Mouse (Mus musculus): ENCODE results near the gene Tnip3.

Gene Tnip3

DNA sequence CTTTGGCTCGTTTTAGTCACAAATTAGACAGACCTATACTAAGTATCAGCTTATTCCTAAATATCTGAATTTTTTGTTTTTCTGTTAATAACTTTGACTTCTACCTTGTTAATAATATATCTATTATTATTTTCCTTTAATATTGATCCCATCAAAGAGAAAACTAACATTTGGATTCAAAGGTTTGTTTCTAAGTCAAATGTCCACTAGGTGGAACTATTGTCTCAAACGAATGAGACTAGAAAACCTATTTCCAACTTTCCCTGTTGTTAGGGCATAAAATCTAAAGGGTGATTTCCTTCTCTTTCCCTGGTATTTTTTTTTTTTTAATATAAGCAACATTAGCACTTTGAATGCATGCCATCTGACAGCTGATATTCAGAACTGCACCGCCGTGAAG is 126.3 kb downstream of the Tnip3 start:
- peak; percentile 45 for DNase-seq (ENCODE audit: low read depth, low spot score)
- no peaks in the 10 kb centered on the region for H3K36me3 ChIP-seq (ENCODE audit: control insufficient read depth, insufficient read depth, low read length, poor library complexity, severe bottlenecking)
- no peaks in the 10 kb centered on the region for H3K27me3 ChIP-seq (ENCODE audit: control insufficient read depth, insufficient read depth, low read length, poor library complexity, severe bottlenecking)

- Histone ChIP-seq H3K36me3 (ENCODE audit: control insufficient read depth, insufficient read depth, low read length, poor library complexity, severe bottlenecking) (no peaks in the 10 kb centered on the region), H3K27me3 (ENCODE audit: control insufficient read depth, insufficient read depth, low read length, poor library complexity, severe bottlenecking) (no peaks in the 10 kb centered on the region)
- peak; percentile 26 for DNase-seq (ENCODE audit: low read depth, low spot score)
These were observed 136.2 kb downstream of the Tnip3 start for GRCm38 (mm10) chr6:65661272-65661671.

DNA sequence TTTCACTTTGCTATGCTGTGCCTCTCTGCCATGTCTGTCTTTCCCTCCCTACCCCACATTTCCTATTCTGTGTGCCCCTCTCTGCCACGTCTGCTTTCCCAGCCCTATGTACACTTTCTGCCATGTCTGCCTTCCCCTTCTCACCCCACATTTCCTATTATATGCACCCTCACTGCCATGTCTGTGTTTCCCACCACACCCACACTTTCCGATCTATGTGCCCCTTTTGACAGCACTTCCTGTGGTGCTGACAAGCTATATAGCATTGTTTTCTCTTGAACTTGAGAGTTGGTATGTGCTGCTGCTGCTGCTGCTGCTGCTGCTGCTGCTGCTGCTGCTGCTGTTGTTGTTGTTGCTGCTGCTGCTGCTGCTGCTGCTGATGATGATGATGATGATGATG is 136.9 kb downstream of the Tnip3 start:
- Histone ChIP-seq H3K27me3 (ENCODE audit: control insufficient read depth, insufficient read depth, low read length, poor library complexity, severe bottlenecking) (no peaks in the 10 kb centered on the region), H3K36me3 (ENCODE audit: control insufficient read depth, insufficient read depth, low read length, poor library complexity, severe bottlenecking) (no peaks in the 10 kb centered on the region)
- DNase-seq (ENCODE audit: low read depth, low spot score) = peak; percentile 22

- DNase-seq (ENCODE audit: low read depth, low spot score) = no peak
- Histone ChIP-seq H3K27me3 (ENCODE audit: control insufficient read depth, insufficient read depth, low read length, poor library complexity, severe bottlenecking) (no peaks in the 10 kb centered on the region; the same call in 1 of the 2 replicates), H3K36me3 (ENCODE audit: control insufficient read depth, insufficient read depth, low read length, poor library complexity, severe bottlenecking) (no peaks in the 10 kb centered on the region)
These were observed 138.9 kb downstream of the Tnip3 start for GRCm38 (mm10) chr6:65663990-65664389.

DNA sequence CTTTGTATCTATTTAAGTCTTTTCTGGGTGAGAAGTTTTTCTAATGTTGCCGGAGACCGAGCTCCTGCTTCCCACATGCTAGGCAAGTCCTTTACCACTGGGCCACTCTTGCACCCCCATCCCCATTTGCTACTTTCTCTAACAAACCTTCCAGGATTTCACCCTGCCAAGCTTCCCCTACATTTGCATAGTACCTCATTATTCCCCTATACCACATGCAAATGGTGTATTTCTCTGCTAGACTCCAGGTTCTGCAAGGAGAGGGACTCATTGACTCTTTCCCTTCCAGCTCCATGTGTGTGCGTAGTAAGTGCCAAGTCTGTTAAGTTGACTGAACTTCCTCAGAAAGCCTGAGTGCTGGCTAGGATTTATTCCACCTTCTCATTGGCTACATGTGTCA is 141.2 kb downstream of the Tnip3 start:
- Histone ChIP-seq H3K27me3 (ENCODE audit: control insufficient read depth, insufficient read depth, low read length, poor library complexity, severe bottlenecking) (peaks cover 1% of the 10 kb centered on the region; the same call in 1 of the 2 replicates), H3K36me3 (ENCODE audit: control insufficient read depth, insufficient read depth, low read length, poor library complexity, severe bottlenecking) (no peaks in the 10 kb centered on the region)
- DNase-seq (ENCODE audit: low read depth, low spot score) = no peak

GRCm38 (mm10) chr6:65669971-65670370 is 144.9 kb downstream of the Tnip3 start:
- H3K36me3 ChIP-seq (ENCODE audit: control insufficient read depth, insufficient read depth, low read length, poor library complexity, severe bottlenecking) = no peaks in the 10 kb centered on the region
- peaks cover 1% of the 10 kb centered on the region; the same call in 1 of the 2 replicates for H3K27me3 ChIP-seq (ENCODE audit: control insufficient read depth, insufficient read depth, low read length, poor library complexity, severe bottlenecking)
- no peak for DNase-seq (ENCODE audit: low read depth, low spot score)

DNA sequence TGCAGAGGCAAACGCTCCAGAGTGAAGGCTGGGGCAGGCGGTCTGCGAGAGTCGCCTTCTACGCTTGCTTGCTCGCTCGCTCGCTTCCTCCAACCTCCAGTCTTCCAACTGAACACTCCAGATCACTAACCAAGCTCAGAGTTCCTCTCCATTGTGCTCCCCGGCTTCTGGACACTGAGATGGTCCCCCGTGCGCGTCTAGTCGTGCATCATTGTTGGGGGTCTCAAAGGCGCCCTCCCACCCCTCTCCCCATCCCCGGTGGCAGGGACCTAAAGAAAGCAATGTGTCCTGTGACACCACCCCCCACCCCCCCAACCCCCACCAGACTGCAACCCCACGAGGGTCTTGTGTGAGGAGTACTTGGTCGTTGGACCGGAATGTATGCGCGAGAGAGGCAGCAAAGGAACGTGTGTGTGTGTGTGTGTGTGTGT is 145.9 kb downstream of the Tnip3 start:
- Histone ChIP-seq H3K36me3 (ENCODE audit: control insufficient read depth, insufficient read depth, low read length, poor library complexity, severe bottlenecking) (no peaks in the 10 kb centered on the region), H3K27me3 (ENCODE audit: control insufficient read depth, insufficient read depth, low read length, poor library complexity, severe bottlenecking) (peaks cover 1% of the 10 kb centered on the region; the same call in 1 of the 2 replicates)
- no peak for DNase-seq (ENCODE audit: low read depth, low spot score)

- DNase-seq (ENCODE audit: low read depth, low spot score) = peak; percentile 62
- Histone ChIP-seq H3K36me3 (ENCODE audit: control insufficient read depth, insufficient read depth, low read length, poor library complexity, severe bottlenecking) (no peaks in the 10 kb centered on the region), H3K27me3 (ENCODE audit: control insufficient read depth, insufficient read depth, low read length, poor library complexity, severe bottlenecking) (peaks cover 1% of the 10 kb centered on the region; the same call in 1 of the 2 replicates)
These were observed 146.3 kb downstream of the Tnip3 start, which contains the start of gene Ndnf for GRCm38 (mm10) chr6:65671451-65671850. Ndnf (plus strand) TSS chr6:65671590.

- H3K36me3 ChIP-seq (ENCODE audit: control insufficient read depth, insufficient read depth, low read length, poor library complexity, severe bottlenecking) = no peaks in the 10 kb centered on the region
- peak; percentile 35 for DNase-seq (ENCODE audit: low read depth, low spot score)
- H3K27me3 ChIP-seq (ENCODE audit: control insufficient read depth, insufficient read depth, low read length, poor library complexity, severe bottlenecking) = peaks cover 1% of the 10 kb centered on the region; the same call in 1 of the 2 replicates
These were observed 147.3 kb downstream of the Tnip3 start for GRCm38 (mm10) chr6:65672131-65673031.

Data from splenic B cell, adult 2 months (primary cell).